Mouse (Mus musculus): ENCODE data around the gene Tmsb15b2.
A peak's percentile ranks its signal among the peaks of the same experiment; 100 is the strongest.
"Not testable (repeated sequence)": the region's sequence is repeated elsewhere in the genome, so short reads cannot be mapped to it uniquely, and the experiment has no call there.

Tmsb15b2 gene

GRCm38 (mm10) chrX:136975397-136975796 lies at the start of gene Tmsb15b2:
Gene Tmsb15b2 (minus strand): TSS chrX:136975497.
- DNase-seq: not testable (repeated sequence)

GRCm38 (mm10) chrX:137019310-137019709 lies 44.0 kb upstream of the Tmsb15b2 start:
- peak; percentile 75 to 81 for DNase-seq

- DNase-seq: no peak
Measured at GRCm38 (mm10) chrX:137017668-137018067, 42.4 kb upstream of the Tmsb15b2 start.

GRCm38 (mm10) chrX:137015099-137015709 lies 39.9 kb upstream of the Tmsb15b2 start:
- DNase-seq: peak; percentile 60 to 66

- DNase-seq: no peak
Measured at GRCm38 (mm10) chrX:136996256-136996655, 21.0 kb upstream of the Tmsb15b2 start.

GRCm38 (mm10) chrX:136993641-136994040 lies 18.3 kb upstream of the Tmsb15b2 start:
- peak; percentile 6 to 14 for DNase-seq

- DNase-seq: peak; percentile 66 to 73
Measured at GRCm38 (mm10) chrX:136992978-136993547, 17.8 kb upstream of the Tmsb15b2 start, which contains the start of gene Zcchc18. Gene Zcchc18 (plus strand): TSS chrX:136993155.

- no peak for DNase-seq
Measured at GRCm38 (mm10) chrX:136992191-136992965, 17.1 kb upstream of the Tmsb15b2 start.

GRCm38 (mm10) chrX:136991274-136991673 lies 16.0 kb upstream of the Tmsb15b2 start:
- DNase-seq: no peak

GRCm38 (mm10) chrX:136986039-136986438 lies 10.7 kb upstream of the Tmsb15b2 start:
- DNase-seq: peak in 1 of 2 experiments; percentile 3

- DNase-seq: peak in 1 of 2 experiments; percentile 6
Measured at GRCm38 (mm10) chrX:136978616-136979015, 3.3 kb upstream of the Tmsb15b2 start.

GRCm38 (mm10) chrX:136976424-136977084 lies 1.3 kb upstream of the Tmsb15b2 start, which contains the start of the genes Tmsb15l and Tmsb15b1:
Gene Tmsb15l (minus strand): TSS chrX:136976869.
Gene Tmsb15b1 (minus strand): TSS chrX:136976874.
- peak; percentile 69 to 77 for DNase-seq

GRCm38 (mm10) chrX:136959688-136960087 lies 15.6 kb downstream of the Tmsb15b2 start:
- peak; percentile 17 to 52 for DNase-seq

GRCm38 (mm10) chrX:136958300-136958699 lies 17.0 kb downstream of the Tmsb15b2 start:
- not testable (repeated sequence) for DNase-seq

GRCm38 (mm10) chrX:136957583-136958279 lies 17.6 kb downstream of the Tmsb15b2 start:
- peak; percentile 75 to 90 for DNase-seq

- no peak for DNase-seq
Measured at GRCm38 (mm10) chrX:136937985-136938384, 37.3 kb downstream of the Tmsb15b2 start.

GRCm38 (mm10) chrX:136927031-136927430 lies 48.3 kb downstream of the Tmsb15b2 start, which contains the start of gene H2bfm:
Gene H2bfm (plus strand): TSS chrX:136927325.
- no peak for DNase-seq

- DNase-seq: no peak
Measured at GRCm38 (mm10) chrX:136925863-136926262, 49.4 kb downstream of the Tmsb15b2 start.

Measured in kidney, postnatal 4 days (tissue).